Mouse (Mus musculus) liver, postnatal 0 days (tissue): Measurements from ENCODE around the gene Prss50. TPM values are rescaled to one million over a fixed set of nuclear protein-coding genes. Genes with fewer than 3 reads are reported as not detected.
A peak's percentile ranks its signal among the peaks of the same experiment; 100 is the strongest.

ENCODE experiments used
- ATAC-seq: fragments of 200-750 bp; cut with Nextera tagmentation; 2 replicates; pipeline ENCODE4 v1.8.0; 2017; ENCODE audit warnings: mild to moderate bottlenecking, moderate library complexity
- DNase-seq: peaks from one replicate; pipeline ENCODE4 v3.0.0-alpha.2; 2016
- H3K27ac ChIP-seq: fragments of 300-500 bp; sonication (generic); 2 replicates; pipeline ENCODE4 v1.5.1; 2014; ENCODE audit warnings: antibody characterized with exemption, moderate library complexity, mild to moderate bottlenecking, low read depth
- H3K27me3 ChIP-seq: fragments of 300-500 bp; sonication (generic); 2 replicates; pipeline ENCODE4 v1.6.1; 2014; ENCODE audit warnings: low read length, control low read depth, mixed read lengths; ENCODE audit not compliant: insufficient read depth
- H3K36me3 ChIP-seq: fragments of 300-500 bp; sonication (generic); replicated peaks from 2 replicates; pipeline ENCODE4 v1.6.1; 2014; ENCODE audit warnings: mild to moderate bottlenecking, control low read depth, low read length, moderate library complexity, mixed read lengths; ENCODE audit not compliant: insufficient read depth
- H3K4me1 ChIP-seq: fragments of 300-500 bp; sonication (generic); 2 replicates; pipeline ENCODE4 v1.6.1; 2014; ENCODE audit warnings: antibody characterized with exemption, mild to moderate bottlenecking, control low read depth; ENCODE audit not compliant: insufficient read depth
- H3K4me2 ChIP-seq: fragments of 300-500 bp; sonication (generic); 2 replicates; pipeline ENCODE4 v1.6.1; 2014; ENCODE audit warnings: low read depth, mild to moderate bottlenecking, low read length, moderate library complexity, mixed read lengths
- H3K4me3 ChIP-seq: fragments of 300-500 bp; sonication (generic); 2 replicates; pipeline ENCODE4 v1.5.1; 2014; ENCODE audit warnings: low read depth, low read length
- H3K9ac ChIP-seq: fragments of 300-500 bp; sonication (generic); replicated peaks from 2 replicates; pipeline ENCODE4 v1.6.1; 2014; ENCODE audit warnings: mild to moderate bottlenecking, moderate library complexity
- H3K9me3 ChIP-seq: fragments of 300-500 bp; sonication (generic); 2 replicates; pipeline ENCODE4 v1.6.1; 2016; ENCODE audit warnings: mild to moderate bottlenecking, control low read depth, low read length, mixed read lengths
- CTCF ChIP-seq: sonication (generic); IDR thresholded peaks from 2 replicates; pipeline ENCODE4 v1.5.1; 2016; ENCODE audit warnings: antibody characterized with exemption, low read depth
- EP300 ChIP-seq: IDR thresholded peaks from 2 replicates; pipeline ENCODE4 v1.6.1; 2016; ENCODE audit warnings: antibody characterized with exemption, low read depth, mild to moderate bottlenecking
- WGBS: fragments of 180-500 bp; shearing (Covaris S2); extraction: QIAGEN DNeasy Blood & Tissue Kit; methylation state at CpG from one replicate; pipeline ENCODE4 v1.1.7; 2014; ENCODE audit not compliant: insufficient replicate concordance; 5-methylcytosine and 5-hydroxymethylcytosine counted together
- polyA plus RNA-seq: library from polyadenylated mRNA; unstranded; fragments of >200 nt; fragmentation: Nextera tagmentation; extraction: Ambion mirVana; gene quantifications from 2 replicates; pipeline ENCODE4 v1.2.1, GENCODE M21; 2015

The Prss50 gene
- polyA plus RNA-seq, 1 experiment from 2014 or later: 10.3 TPM

- WGBS: 55% methylated on average over 9 of the region's 9 CpGs
- TF ChIP-seq EP300 (no peak), CTCF (no peak)
- no peak for ATAC-seq
- H3K4me1 ChIP-seq: peaks cover 25% of the 10 kb centered on the region
- H3K9me3 ChIP-seq: no peaks in the 10 kb centered on the region
- no peak for DNase-seq
- H3K27ac ChIP-seq: no peak overlapping the region
- no peak overlapping the region for H3K9ac ChIP-seq
- no peak overlapping the region for H3K4me3 ChIP-seq
- H3K36me3 ChIP-seq: peaks cover 6% of the 10 kb centered on the region
- no peaks in the 10 kb centered on the region for H3K27me3 ChIP-seq
- no peak overlapping the region for H3K4me2 ChIP-seq
Measured at GRCm38 (mm10) chr9:110887388-110888303, 29.9 kb downstream of the Prss50 start.

GRCm38 (mm10) chr9:110888935-110889334 lies 31.2 kb downstream of the Prss50 start:
- Histone ChIP-seq H3K4me2 (no peak overlapping the region), H3K9me3 (no peaks in the 10 kb centered on the region), H3K27me3 (no peaks in the 10 kb centered on the region), H3K4me1 (peaks cover 28% of the 10 kb centered on the region), H3K27ac (no peak overlapping the region), H3K4me3 (no peak overlapping the region), H3K36me3 (peaks cover 6% of the 10 kb centered on the region), H3K9ac (no peak overlapping the region)
- WGBS: 85% methylated on average over 14 of the region's 14 CpGs
- TF ChIP-seq CTCF: no peak
- no peak for ATAC-seq
- DNase-seq: no peak

- DNase-seq: peak; percentile 80
- H3K27ac ChIP-seq: 0 out of 2 replicates have a peak overlapping the region, but pooled peaks have one; percentile 44
Measured at GRCm38 (mm10) chr9:110890026-110890783, 32.4 kb downstream of the Prss50 start.

GRCm38 (mm10) chr9:110891077-110891828 lies 33.5 kb downstream of the Prss50 start:
- no peak overlapping the region for H3K4me2 ChIP-seq
- peaks cover 6% of the 10 kb centered on the region for H3K36me3 ChIP-seq
- H3K27me3 ChIP-seq: no peaks in the 10 kb centered on the region
- peaks cover 28% of the 10 kb centered on the region for H3K4me1 ChIP-seq
- DNase-seq: no peak
- no peaks in the 10 kb centered on the region for H3K9me3 ChIP-seq
- H3K9ac ChIP-seq: no peak overlapping the region
- no peak for ATAC-seq
- H3K4me3 ChIP-seq: no peak overlapping the region
- whole genome bisulfite sequencing: 45% methylated on average over 12 of the region's 12 CpGs
- no peak overlapping the region for H3K27ac ChIP-seq
- TF ChIP-seq EP300 (no peak), CTCF (no peak)

More at GRCm38 (mm10) chr9:110890026-110890783, 32.4 kb downstream of the Prss50 start:
- no peak overlapping the region for H3K9ac ChIP-seq
- H3K4me3 ChIP-seq: no peak overlapping the region
- no peaks in the 10 kb centered on the region for H3K27me3 ChIP-seq
- H3K9me3 ChIP-seq: no peaks in the 10 kb centered on the region
- TF ChIP-seq CTCF (peak; percentile 45), EP300 (no peak)
- peaks cover 6% of the 10 kb centered on the region for H3K36me3 ChIP-seq
- 36% methylated on average over 17 of the region's 21 CpGs for WGBS
- peaks cover 28% of the 10 kb centered on the region for H3K4me1 ChIP-seq
- peak; percentile 87 for ATAC-seq
- peak overlapping the region; percentile 42; the same call in 1 of the 2 replicates for H3K4me2 ChIP-seq

- H3K9me3 ChIP-seq: no peaks in the 10 kb centered on the region
- no peak for TF ChIP-seq CTCF
- TF ChIP-seq EP300: no peak
- H3K4me1 ChIP-seq: peaks cover 30% of the 10 kb centered on the region
- 73% methylated on average over 3 of the region's 3 CpGs for WGBS
- no peak overlapping the region for H3K9ac ChIP-seq
- no peak overlapping the region for H3K4me2 ChIP-seq
- H3K36me3 ChIP-seq: peaks cover 6% of the 10 kb centered on the region
- H3K27ac ChIP-seq: no peak overlapping the region
- H3K27me3 ChIP-seq: no peaks in the 10 kb centered on the region
- no peak for ATAC-seq
- DNase-seq: no peak
- no peak overlapping the region for H3K4me3 ChIP-seq
Measured at GRCm38 (mm10) chr9:110892552-110892951, 34.8 kb downstream of the Prss50 start.
